Mouse (Mus musculus): ENCODE results near the gene Snrnp25. TPM values are rescaled to one million over a fixed set of nuclear protein-coding genes. Genes with fewer than 3 reads are reported as not detected.

Gene Snrnp25
- polyA plus RNA-seq, 1 experiment from 2014 or later: 83.3 TPM

DNA sequence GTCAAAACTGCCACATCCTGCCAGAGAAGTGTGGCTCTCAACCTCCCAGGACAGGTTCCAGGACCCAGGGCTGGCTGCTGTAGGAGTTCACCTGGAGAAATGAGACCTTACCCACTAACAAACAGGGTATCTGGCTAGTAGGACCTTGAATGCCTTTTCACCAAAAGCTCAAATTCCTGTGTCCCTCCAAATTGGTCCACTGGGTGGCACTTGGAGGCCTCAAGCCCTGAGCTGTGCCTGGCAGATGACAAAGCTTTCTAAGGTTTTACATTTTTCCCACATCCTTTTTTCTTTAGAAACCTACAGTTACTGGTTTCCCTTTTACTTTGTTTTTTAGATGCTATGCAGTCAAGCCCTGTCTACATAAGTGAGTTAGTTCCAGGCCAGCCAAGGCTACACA lies 41.9 kb downstream of the Snrnp25 start:
- H3K36me3 ChIP-seq: peaks cover 74% of the 10 kb centered on the region

DNA sequence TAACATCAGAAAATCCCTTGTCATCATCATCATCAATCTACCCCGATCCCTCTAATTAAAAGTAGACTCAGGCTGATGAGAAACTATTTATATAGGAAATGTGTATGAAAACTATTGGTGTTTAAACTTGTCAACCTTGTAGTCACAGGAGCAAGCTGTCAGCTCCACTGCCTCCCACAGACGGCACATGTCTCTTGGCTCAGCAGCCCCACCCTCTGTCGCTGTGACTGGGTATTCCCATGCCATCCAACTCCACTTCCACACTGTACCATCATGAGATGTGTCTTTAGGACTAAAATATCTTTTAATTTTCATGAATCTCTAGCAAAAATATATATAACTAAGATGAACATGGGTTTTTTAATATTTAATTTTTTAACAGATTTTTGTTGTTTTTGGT lies 43.1 kb downstream of the Snrnp25 start:
- no peak overlapping the region for H3K4me2 ChIP-seq

More for the DNA sequence above, 41.9 kb downstream of the Snrnp25 start:
- no peaks in the 10 kb centered on the region for H3K9me3 ChIP-seq
- no peak overlapping the region for H3K9ac ChIP-seq (replicated peaks)
- H3K4me3 ChIP-seq (replicated peaks): no peak overlapping the region
- no peak for ATAC-seq (ENCODE audit: insufficient number of reproducible peaks, insufficient read depth, low FRiP score, low TSS enrichment, low read depth)
- H3K4me1 ChIP-seq (replicated peaks): no peaks in the 10 kb centered on the region
- H3K27me3 ChIP-seq: no peaks in the 10 kb centered on the region
- no peak overlapping the region for H3K4me2 ChIP-seq
- no peak overlapping the region for H3K27ac ChIP-seq

DNA sequence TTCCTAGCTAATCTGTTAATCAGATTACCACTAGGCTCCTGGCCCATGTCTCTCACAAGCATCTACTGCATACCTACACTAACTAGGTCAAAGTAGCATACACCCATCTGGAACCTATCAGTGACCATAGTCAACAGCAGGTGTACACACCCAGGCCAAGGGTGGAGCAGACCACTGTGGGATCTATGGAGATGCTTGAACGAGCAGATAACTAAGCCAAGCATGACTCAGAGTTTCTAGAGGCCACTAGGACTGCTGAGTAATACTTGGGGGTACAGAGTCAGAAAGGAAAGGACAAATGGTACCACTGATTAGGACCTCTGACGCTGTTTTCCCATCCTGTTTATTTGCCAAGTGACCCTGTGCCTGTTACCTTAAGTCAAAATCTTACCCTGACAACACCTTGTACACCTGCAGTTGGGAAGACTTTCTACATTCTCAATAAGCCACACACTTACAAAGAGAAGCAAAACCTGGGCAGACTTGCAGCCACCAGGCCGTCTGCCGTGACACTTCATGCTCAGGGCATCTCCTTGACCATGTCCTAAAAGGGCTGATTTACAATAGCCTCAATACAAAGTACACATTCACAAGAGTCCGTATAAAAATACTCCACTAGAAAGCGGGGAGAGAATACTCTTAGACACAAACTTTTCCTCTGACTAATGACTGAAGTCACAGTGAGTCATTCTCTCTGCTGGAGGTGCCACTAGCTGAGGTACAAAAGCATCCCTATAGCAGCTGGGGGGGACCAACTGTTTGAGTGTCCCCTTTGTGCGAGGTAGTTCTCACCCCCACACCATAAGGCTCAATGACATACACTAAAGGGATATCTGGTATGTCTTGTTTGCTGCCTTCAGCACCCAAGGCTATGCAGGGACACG lies 45.9 kb downstream of the Snrnp25 start:
- Histone ChIP-seq H3K27me3 (no peaks in the 10 kb centered on the region), H3K4me1 (replicated peaks) (no peaks in the 10 kb centered on the region), H3K36me3 (peaks cover 88% of the 10 kb centered on the region), H3K9ac (replicated peaks) (no peak overlapping the region), H3K27ac (no peak overlapping the region), H3K4me2 (no peak overlapping the region), H3K9me3 (no peaks in the 10 kb centered on the region), H3K4me3 (replicated peaks) (no peak overlapping the region)
- WGBS: 83% methylated on average over 8 of the region's 8 CpGs
- ATAC-seq (ENCODE audit: insufficient number of reproducible peaks, insufficient read depth, low FRiP score, low TSS enrichment, low read depth): peak; percentile 86

More for the DNA sequence above, 43.1 kb downstream of the Snrnp25 start:
- Histone ChIP-seq H3K9me3 (no peaks in the 10 kb centered on the region), H3K27ac (no peak overlapping the region), H3K36me3 (peaks cover 84% of the 10 kb centered on the region), H3K4me1 (replicated peaks) (no peaks in the 10 kb centered on the region), H3K9ac (replicated peaks) (no peak overlapping the region), H3K27me3 (no peaks in the 10 kb centered on the region), H3K4me3 (replicated peaks) (no peak overlapping the region)
- ATAC-seq (ENCODE audit: insufficient number of reproducible peaks, insufficient read depth, low FRiP score, low TSS enrichment, low read depth): no peak
- WGBS: 88% methylated on average over 3 of the region's 3 CpGs

DNA sequence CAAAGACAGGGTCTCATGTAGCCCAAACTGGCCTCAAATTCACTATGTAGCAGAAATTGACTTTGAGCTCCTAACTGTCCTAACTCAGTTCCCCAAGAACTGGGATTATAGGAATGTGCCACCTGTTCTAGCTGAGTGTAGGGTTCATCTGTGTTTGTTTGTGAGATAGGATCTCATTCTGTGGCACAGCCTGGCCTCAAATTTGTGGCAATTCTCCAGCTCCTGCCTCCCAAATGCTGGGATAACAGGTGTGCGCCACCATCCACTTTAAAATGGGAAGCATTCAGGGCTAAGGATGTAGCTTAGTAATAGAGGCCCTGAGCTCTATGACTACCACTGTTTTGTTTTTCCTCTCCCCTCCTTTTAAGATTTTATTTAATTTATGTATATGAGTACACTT lies 47.9 kb downstream of the Snrnp25 start:
- H3K4me1 ChIP-seq (replicated peaks): no peaks in the 10 kb centered on the region
- no peaks in the 10 kb centered on the region for H3K27me3 ChIP-seq
- H3K36me3 ChIP-seq: peaks cover 70% of the 10 kb centered on the region
- H3K4me3 ChIP-seq (replicated peaks): no peak overlapping the region
- no peak for ATAC-seq (ENCODE audit: insufficient number of reproducible peaks, insufficient read depth, low FRiP score, low TSS enrichment, low read depth)
- H3K4me2 ChIP-seq: no peak overlapping the region
- H3K9me3 ChIP-seq: no peaks in the 10 kb centered on the region
- no peak overlapping the region for H3K27ac ChIP-seq
- no peak overlapping the region for H3K9ac ChIP-seq (replicated peaks)
- 95% methylated on average over 1 of the region's 1 CpGs for WGBS

DNA sequence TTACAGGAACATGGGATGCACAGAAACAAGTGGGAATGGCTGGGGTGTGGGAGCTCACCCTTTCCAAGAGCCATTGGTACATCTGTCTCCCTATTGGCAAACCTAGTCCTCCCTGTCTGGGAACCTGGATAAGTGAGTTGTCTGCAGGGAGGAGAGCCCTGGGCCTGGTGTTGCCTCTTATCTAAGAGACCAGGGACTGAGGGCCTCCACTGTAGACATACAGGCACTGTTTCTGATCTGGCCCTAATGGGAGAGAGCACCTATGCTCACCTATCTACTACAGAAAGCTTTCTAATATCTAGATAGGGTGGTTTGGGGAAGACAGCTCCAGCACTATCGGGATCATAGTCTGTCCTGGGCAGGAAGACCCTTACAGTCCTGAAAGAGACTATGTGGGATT lies 50.9 kb downstream of the Snrnp25 start:
- no peak overlapping the region for H3K4me3 ChIP-seq (replicated peaks)
- 97% methylated on average over 1 of the region's 1 CpGs for WGBS
- H3K4me1 ChIP-seq (replicated peaks): no peaks in the 10 kb centered on the region
- no peaks in the 10 kb centered on the region for H3K27me3 ChIP-seq
- H3K9ac ChIP-seq (replicated peaks): no peak overlapping the region
- H3K9me3 ChIP-seq: no peaks in the 10 kb centered on the region
- no peak overlapping the region for H3K4me2 ChIP-seq
- no peak overlapping the region for H3K27ac ChIP-seq
- H3K36me3 ChIP-seq: peaks cover 71% of the 10 kb centered on the region
- no peak for ATAC-seq (ENCODE audit: insufficient number of reproducible peaks, insufficient read depth, low FRiP score, low TSS enrichment, low read depth)

DNA sequence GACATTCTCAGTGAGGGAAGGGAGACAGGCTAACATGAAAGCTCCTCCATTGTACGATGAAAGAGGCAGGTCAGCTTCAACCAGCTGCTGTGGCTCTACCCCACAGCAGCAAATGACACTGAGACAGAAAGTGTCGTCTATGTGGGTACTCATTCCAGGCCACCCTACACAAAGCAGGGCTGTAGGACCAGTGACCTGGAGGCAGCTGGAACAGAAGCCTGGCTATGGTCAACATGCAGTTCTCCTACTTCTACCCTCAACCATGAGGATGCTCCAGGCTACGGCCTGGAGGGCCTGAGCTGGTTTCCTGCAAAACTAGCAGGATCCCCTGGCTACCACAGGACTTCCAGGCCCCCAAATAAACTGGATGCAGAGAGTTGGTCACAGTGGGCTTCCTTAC lies 51.4 kb downstream of the Snrnp25 start:
- Histone ChIP-seq H3K27ac (no peak overlapping the region), H3K9me3 (no peaks in the 10 kb centered on the region), H3K36me3 (peaks cover 68% of the 10 kb centered on the region), H3K4me3 (replicated peaks) (no peak overlapping the region), H3K4me2 (no peak overlapping the region), H3K4me1 (replicated peaks) (no peaks in the 10 kb centered on the region), H3K27me3 (no peaks in the 10 kb centered on the region), H3K9ac (replicated peaks) (no peak overlapping the region)
- WGBS: 86% methylated on average over 3 of the region's 3 CpGs
- no peak for ATAC-seq (ENCODE audit: insufficient number of reproducible peaks, insufficient read depth, low FRiP score, low TSS enrichment, low read depth)

Other genes with a start within 250 kb of the Snrnp25 start
- gene 4930524B15Rik, start 239.8 kb upstream of the Snrnp25 start, polyA plus RNA-seq (2016; fragmentation: Nextera tagmentation; extraction: Ambion mirVana): 0.14 TPM in 1 of 2 replicates, not detected in the other
- 6.7 and 7.2 TPM in 2 replicates for gene Nsg2, start 205.0 kb upstream of the Snrnp25 start, polyA plus RNA-seq (2016; fragmentation: Nextera tagmentation; extraction: Ambion mirVana)
- 0.21 TPM in 1 of 2 replicates, not detected in the other for gene Il9r, start 5.1 kb upstream of the Snrnp25 start, polyA plus RNA-seq (2016; fragmentation: Nextera tagmentation; extraction: Ambion mirVana)
- 39.8 and 42.0 TPM in 2 replicates for gene Rhbdf1, start 16.9 kb downstream of the Snrnp25 start, polyA plus RNA-seq (2016; fragmentation: Nextera tagmentation; extraction: Ambion mirVana)
- gene Mpg, start 21.1 kb downstream of the Snrnp25 start, polyA plus RNA-seq (2016; fragmentation: Nextera tagmentation; extraction: Ambion mirVana): 42.4 and 44.6 TPM in 2 replicates
- gene Nprl3, start 62.3 kb downstream of the Snrnp25 start, polyA plus RNA-seq (2016; fragmentation: Nextera tagmentation; extraction: Ambion mirVana): 43.7 and 47.8 TPM in 2 replicates
- 1,526 and 1,620 TPM in 2 replicates for gene Hba-x, start 71.0 kb downstream of the Snrnp25 start, polyA plus RNA-seq (2016; fragmentation: Nextera tagmentation; extraction: Ambion mirVana)
- gene Hba-a1, start 78.1 kb downstream of the Snrnp25 start, polyA plus RNA-seq (2016; fragmentation: Nextera tagmentation; extraction: Ambion mirVana): 3,017 and 3,206 TPM in 2 replicates
- 3.5 and 3.9 TPM in 2 replicates for gene Hbq1b, start 81.5 kb downstream of the Snrnp25 start, polyA plus RNA-seq (2016; fragmentation: Nextera tagmentation; extraction: Ambion mirVana)
- gene Hba-a2, start 91.1 kb downstream of the Snrnp25 start, polyA plus RNA-seq (2016; fragmentation: Nextera tagmentation; extraction: Ambion mirVana): 6,550 and 6,738 TPM in 2 replicates
- gene Hbq1a, start 94.7 kb downstream of the Snrnp25 start, polyA plus RNA-seq (2016; fragmentation: Nextera tagmentation; extraction: Ambion mirVana): 0.90 TPM in 1 of 2 replicates, not detected in the other
- gene Sh3pxd2b, start 142.4 kb downstream of the Snrnp25 start, polyA plus RNA-seq (2016; fragmentation: Nextera tagmentation; extraction: Ambion mirVana): 27.7 and 29.4 TPM in 2 replicates
- 88.8 and 94.4 TPM in 2 replicates for gene Ubtd2, start 250.0 kb downstream of the Snrnp25 start, polyA plus RNA-seq (2016; fragmentation: Nextera tagmentation; extraction: Ambion mirVana)

Measured in limb, embryonic 12.5 days (tissue).